Mouse (Mus musculus) ES-Bruce4 (cell line): ENCODE data around the gene Cryga.

Source experiments
- CTCF ChIP-seq: IDR thresholded peaks from one replicate; pipeline ENCODE4 v1.8.1; 2011; ENCODE audit warnings: low read depth, low read length
- POLR2A ChIP-seq: IDR thresholded peaks from one replicate; pipeline ENCODE4 v1.8.1; 2011; ENCODE audit warnings: low read length; ENCODE audit not compliant: insufficient read depth

- TF ChIP-seq CTCF, result no peak
- TF ChIP-seq POLR2A, result no peak
Measured at GRCm38 (mm10) chr1:65109196-65109595, 6.0 kb upstream of the Cryga start.
